Mouse (Mus musculus) heart, embryonic 12.5 days (tissue): ENCODE results near the gene Scml4. TPM values are rescaled to one million over a fixed set of nuclear protein-coding genes. Genes with fewer than 3 reads are reported as not detected.
A peak's percentile ranks its signal among the peaks of the same experiment; 100 is the strongest.

Experiments
- ATAC-seq: fragments of 200-750 bp; cut with Nextera tagmentation; 2 replicates; pipeline ENCODE4 v1.8.0; 2017; ENCODE audit warnings: moderate TSS enrichment, moderate library complexity; ENCODE audit not compliant: insufficient number of reproducible peaks, low FRiP score
- H3K27ac ChIP-seq: fragments of 300-500 bp; sonication (generic); 2 replicates; pipeline ENCODE4 v1.5.1; 2016; ENCODE audit warnings: mild to moderate bottlenecking, moderate library complexity; ENCODE audit not compliant: poor library complexity, severe bottlenecking
- H3K27me3 ChIP-seq: fragments of 300-500 bp; sonication (generic); replicated peaks from 2 replicates; pipeline ENCODE4 v1.6.1; 2016; ENCODE audit warnings: mild to moderate bottlenecking, moderate library complexity
- H3K36me3 ChIP-seq: fragments of 300-500 bp; sonication (generic); 2 replicates; pipeline ENCODE4 v1.6.1; 2016; ENCODE audit warnings: mild to moderate bottlenecking, moderate library complexity
- H3K4me1 ChIP-seq: fragments of 300-500 bp; sonication (generic); replicated peaks from 2 replicates; pipeline ENCODE4 v1.6.1; 2016; ENCODE audit warnings: mild to moderate bottlenecking
- H3K4me2 ChIP-seq: fragments of 300-500 bp; sonication (generic); 2 replicates; pipeline ENCODE4 v1.6.1; 2016; ENCODE audit warnings: mild to moderate bottlenecking, moderate library complexity
- H3K4me3 ChIP-seq: fragments of 300-500 bp; sonication (generic); 2 replicates; pipeline ENCODE4 v1.5.1; 2016; ENCODE audit warnings: mild to moderate bottlenecking
- H3K9ac ChIP-seq: fragments of 300-500 bp; sonication (generic); 2 replicates; pipeline ENCODE4 v1.6.1; 2016; ENCODE audit warnings: mild to moderate bottlenecking, moderate library complexity
- H3K9me3 ChIP-seq: fragments of 300-500 bp; sonication (generic); replicated peaks from 2 replicates; pipeline ENCODE4 v1.6.1; 2016; ENCODE audit warnings: mild to moderate bottlenecking, moderate library complexity
- WGBS: fragments of 180-500 bp; shearing (Covaris S2); methylation state at CpG from one replicate; pipeline ENCODE4 v1.1.7; 2016; 5-methylcytosine and 5-hydroxymethylcytosine counted together
- polyA plus RNA-seq: library from polyadenylated mRNA; unstranded; fragments of >200 nt; fragmentation: Nextera tagmentation; extraction: Ambion mirVana; gene quantifications from 2 replicates; pipeline ENCODE4 v1.2.1, GENCODE M21; 2016

Scml4 gene
- polyA plus RNA-seq, 1 experiment from 2014 or later = 1.0 TPM

DNA sequence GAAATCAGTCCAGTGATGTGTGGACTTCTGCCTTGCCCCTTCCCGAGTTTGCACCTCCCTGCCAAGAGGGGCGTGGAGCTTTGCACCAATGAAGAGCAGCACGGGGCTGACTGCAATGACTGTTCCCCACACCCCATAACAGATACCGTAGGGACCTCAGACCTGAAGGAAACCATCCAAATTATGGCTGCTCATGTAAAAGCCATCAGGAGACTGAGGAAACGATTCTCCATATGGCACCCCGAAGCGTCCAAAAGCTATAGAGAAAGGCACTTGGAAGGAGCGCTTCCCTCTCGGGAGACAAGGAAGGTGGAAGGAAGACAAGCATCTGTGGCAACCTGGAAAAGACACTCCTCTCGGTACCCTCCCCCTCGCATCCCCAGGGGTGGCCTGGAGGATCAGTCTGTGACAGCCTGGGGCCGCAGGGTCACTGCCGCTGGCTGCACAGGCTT, 134.2 kb downstream of the Scml4 start:
- Histone ChIP-seq H3K4me1 (peaks cover 17% of the 10 kb centered on the region), H3K27ac (no peak overlapping the region), H3K27me3 (peaks cover 13% of the 10 kb centered on the region; the same call in 1 of the 2 replicates), H3K36me3 (no peaks in the 10 kb centered on the region), H3K4me3 (no peak overlapping the region), H3K9me3 (no peaks in the 10 kb centered on the region), H3K9ac (no peak overlapping the region), H3K4me2 (peak overlapping the region; percentile 19; the same call in 1 of the 2 replicates)
- ATAC-seq = no peak
- WGBS = 33% methylated on average over 13 of the region's 13 CpGs

DNA sequence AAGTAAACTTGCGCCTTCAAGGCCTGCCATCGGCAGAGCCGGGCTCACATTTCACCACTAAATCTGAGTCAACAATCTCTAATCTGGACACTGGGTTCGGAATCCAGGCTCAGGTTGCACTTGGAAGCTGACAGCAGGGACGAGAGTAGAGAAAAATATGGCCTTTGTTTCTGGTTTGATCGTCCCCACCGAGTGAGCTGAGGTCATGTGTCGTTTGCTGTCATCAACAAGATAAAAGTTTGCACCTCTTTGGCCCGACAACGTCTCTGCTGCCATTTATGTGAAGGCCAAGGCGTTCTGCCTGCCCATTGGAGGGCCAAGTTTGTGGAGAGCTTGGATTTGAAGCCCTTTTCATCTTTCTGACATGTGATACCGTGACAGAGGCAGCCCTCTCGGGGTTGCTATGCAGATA, 135.3 kb downstream of the Scml4 start:
- no peak overlapping the region for H3K4me3 ChIP-seq
- peaks cover 17% of the 10 kb centered on the region for H3K4me1 ChIP-seq
- no peak overlapping the region for H3K4me2 ChIP-seq
- H3K9me3 ChIP-seq = no peaks in the 10 kb centered on the region
- H3K27ac ChIP-seq = no peak overlapping the region
- H3K9ac ChIP-seq = no peak overlapping the region
- peaks cover 13% of the 10 kb centered on the region; the same call in 1 of the 2 replicates for H3K27me3 ChIP-seq
- 19% methylated on average over 13 of the region's 13 CpGs for WGBS
- no peak for ATAC-seq
- no peaks in the 10 kb centered on the region for H3K36me3 ChIP-seq

DNA sequence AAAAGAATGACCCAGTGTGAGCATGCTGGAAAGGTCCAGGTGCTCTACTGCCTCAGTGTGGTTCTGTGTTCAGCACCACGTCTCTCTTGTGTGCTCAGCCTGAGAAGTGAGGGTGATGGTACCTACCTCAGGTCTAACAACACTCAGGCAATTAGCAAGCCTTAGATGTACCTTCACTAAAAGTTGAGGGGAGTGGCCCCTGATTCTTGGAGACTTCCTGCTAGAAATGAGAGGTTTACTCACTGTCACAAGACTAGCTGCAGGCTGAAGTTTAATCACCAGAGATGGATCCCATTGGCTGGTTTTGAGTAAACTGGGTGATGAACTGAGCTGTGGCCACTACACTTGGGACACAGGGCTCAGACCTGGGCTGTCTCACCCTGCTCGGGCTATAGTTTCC, 137.1 kb downstream of the Scml4 start:
- peaks cover 26% of the 10 kb centered on the region for H3K4me1 ChIP-seq
- no peak overlapping the region for H3K9ac ChIP-seq
- H3K4me3 ChIP-seq = no peak overlapping the region
- no peaks in the 10 kb centered on the region for H3K36me3 ChIP-seq
- H3K27me3 ChIP-seq = peaks cover 10% of the 10 kb centered on the region; the same call in 1 of the 2 replicates
- H3K27ac ChIP-seq = no peak overlapping the region
- H3K4me2 ChIP-seq = no peak overlapping the region
- no peaks in the 10 kb centered on the region for H3K9me3 ChIP-seq
- WGBS = 78% methylated on average over 2 of the region's 2 CpGs
- ATAC-seq = no peak

DNA sequence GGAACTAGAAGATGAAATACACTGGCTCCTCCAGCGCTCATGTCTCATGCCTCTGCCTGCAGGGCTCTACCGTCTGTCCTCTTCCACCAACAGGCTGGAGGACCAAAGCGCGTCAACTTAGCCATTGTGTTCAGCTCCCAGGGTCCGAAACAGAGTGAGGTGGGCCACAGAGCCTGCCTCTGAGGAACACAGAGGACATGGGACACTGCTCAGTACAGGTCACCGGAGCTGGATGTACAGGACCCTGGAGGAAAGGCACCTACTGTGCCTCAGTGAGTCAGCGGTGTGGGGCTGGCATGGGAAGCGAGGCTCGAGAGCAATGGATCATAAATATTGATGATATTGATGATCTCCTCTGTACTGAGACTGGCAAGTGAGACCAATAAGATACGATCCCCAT, 139.2 kb downstream of the Scml4 start:
- no peaks in the 10 kb centered on the region for H3K9me3 ChIP-seq
- 87% methylated on average over 10 of the region's 10 CpGs for WGBS
- ATAC-seq = no peak
- peaks cover 4% of the 10 kb centered on the region; the same call in 1 of the 2 replicates for H3K36me3 ChIP-seq
- H3K4me3 ChIP-seq = no peak overlapping the region
- H3K4me2 ChIP-seq = no peak overlapping the region
- H3K4me1 ChIP-seq = peaks cover 32% of the 10 kb centered on the region
- H3K27me3 ChIP-seq = no peaks in the 10 kb centered on the region
- no peak overlapping the region for H3K9ac ChIP-seq
- no peak overlapping the region for H3K27ac ChIP-seq

DNA sequence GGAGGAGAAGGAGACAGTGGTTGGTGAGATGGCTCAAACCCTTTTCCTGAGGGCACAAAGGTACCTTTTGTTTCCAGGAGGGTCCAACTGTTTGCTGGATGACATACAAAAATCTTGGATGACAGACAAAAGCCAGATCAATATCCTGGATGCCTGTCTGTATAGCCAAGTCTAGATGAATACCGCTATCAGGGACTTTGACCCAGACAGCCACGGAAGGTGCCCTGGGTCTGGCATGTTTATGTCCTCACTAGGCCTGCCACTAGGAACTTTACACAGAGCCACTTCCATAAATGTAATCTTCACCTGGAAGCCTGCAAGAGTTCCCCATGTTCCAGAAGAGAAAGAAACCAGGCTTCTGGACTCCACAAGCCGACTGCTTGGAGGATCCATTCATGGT, 141.3 kb downstream of the Scml4 start:
- 52% methylated on average over 3 of the region's 3 CpGs for whole genome bisulfite sequencing
- ATAC-seq = no peak
- H3K27me3 ChIP-seq = no peaks in the 10 kb centered on the region

DNA sequence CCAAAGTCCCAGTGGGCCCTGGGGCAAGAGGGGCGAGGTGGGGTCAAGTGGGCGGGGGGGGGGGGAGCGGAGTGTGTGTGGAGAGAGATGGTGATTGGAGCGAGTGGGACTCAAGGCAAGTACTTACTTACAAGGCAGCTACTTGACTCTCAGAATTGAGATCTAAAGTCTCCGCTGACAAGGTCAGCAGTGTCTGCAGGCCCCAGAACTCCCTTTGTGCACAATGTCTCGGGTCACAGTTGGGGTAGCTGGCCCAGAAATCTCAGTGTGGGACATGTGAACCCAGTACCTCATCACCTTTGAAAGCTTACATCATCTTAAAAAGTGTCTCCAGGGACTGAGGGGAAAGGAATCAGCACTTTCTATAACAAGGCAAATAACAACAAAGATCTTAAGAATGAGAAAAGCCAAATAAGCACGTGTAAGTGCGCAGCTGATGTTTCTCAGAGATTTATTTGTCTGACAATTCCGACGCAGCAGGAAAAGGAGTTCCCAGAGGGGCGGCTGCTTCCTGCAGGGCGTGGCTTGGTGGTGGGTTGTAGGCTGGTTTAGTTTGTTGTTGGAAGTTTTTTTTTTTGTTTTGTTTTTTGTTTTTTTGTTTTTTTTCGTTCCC, 142.0 kb downstream of the Scml4 start:
- no peak for ATAC-seq
- Histone ChIP-seq H3K27ac (no peak overlapping the region), H3K9me3 (no peaks in the 10 kb centered on the region), H3K4me1 (peaks cover 37% of the 10 kb centered on the region), H3K9ac (peak overlapping the region; percentile 77; the same call in 1 of the 2 replicates), H3K27me3 (no peaks in the 10 kb centered on the region), H3K4me3 (peak overlapping the region; percentile 51), H3K4me2 (peak overlapping the region; percentile 91), H3K36me3 (peaks cover 4% of the 10 kb centered on the region; the same call in 1 of the 2 replicates)
- 11% methylated on average over 13 of the region's 13 CpGs for WGBS

More for the DNA sequence above, 141.3 kb downstream of the Scml4 start:
- no peak overlapping the region for H3K27ac ChIP-seq
- no peak overlapping the region for H3K9ac ChIP-seq
- peaks cover 29% of the 10 kb centered on the region for H3K4me1 ChIP-seq
- H3K4me3 ChIP-seq = no peak overlapping the region
- H3K4me2 ChIP-seq = no peak overlapping the region
- H3K9me3 ChIP-seq = no peaks in the 10 kb centered on the region
- peaks cover 4% of the 10 kb centered on the region; the same call in 1 of the 2 replicates for H3K36me3 ChIP-seq

DNA sequence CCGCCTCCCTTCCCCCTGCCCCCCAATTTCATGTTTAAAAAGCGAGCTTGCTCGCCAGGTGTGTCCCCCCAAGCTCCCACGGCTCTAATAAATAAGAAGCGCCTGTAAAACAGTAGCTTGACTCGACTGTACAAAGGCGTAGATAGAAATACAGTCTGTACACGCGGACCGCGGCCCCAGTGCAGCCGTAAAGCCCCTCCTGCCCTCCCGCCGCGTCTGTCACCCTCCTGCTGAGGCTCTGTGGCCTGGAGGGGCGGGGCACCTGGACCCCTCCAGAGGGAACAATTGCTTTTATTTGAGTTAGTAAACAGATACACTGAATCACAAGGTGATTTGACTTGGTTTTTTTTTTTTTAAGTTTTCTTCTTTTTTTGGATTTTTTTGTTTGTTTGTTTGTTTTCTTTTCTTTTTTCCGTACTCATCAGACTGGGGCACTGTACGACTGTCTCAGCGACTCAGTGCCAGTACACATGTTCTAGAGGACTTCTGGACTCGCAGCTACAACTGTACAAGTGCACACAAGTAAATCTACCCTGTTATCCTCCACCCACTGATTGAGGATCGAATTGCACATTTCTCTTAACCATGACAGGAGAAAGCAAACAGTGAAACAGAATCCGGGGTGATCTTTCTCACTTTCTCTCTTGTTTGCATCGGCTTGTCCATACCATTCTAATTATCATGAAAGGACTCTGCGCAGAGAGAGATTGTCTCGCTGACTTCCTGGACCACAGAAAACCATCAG, 142.7 kb downstream of the Scml4 start:
- peak overlapping the region; percentile 91 for H3K4me2 ChIP-seq
- no peak overlapping the region for H3K27ac ChIP-seq
- H3K27me3 ChIP-seq = no peaks in the 10 kb centered on the region
- peak overlapping the region; percentile 51 for H3K4me3 ChIP-seq
- 7% methylated on average over 25 of the region's 25 CpGs for WGBS
- H3K36me3 ChIP-seq = peaks cover 4% of the 10 kb centered on the region; the same call in 1 of the 2 replicates
- H3K9ac ChIP-seq = peak overlapping the region; percentile 77
- no peak for ATAC-seq
- H3K9me3 ChIP-seq = no peaks in the 10 kb centered on the region
- H3K4me1 ChIP-seq = peaks cover 42% of the 10 kb centered on the region

DNA sequence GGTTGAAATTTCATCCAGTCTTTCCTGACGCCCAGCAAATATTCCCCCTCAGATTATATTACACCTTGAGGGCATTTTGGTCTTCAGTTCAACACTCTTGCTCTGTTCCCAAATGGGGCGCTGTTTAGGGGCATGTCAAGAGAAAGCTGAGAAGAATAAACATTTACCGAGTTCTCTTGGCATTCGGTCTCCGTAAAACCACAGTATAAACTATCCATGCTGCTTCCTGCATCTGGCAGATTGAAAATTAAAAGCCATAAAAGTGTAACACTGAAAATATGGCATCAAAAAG, 143.2 kb downstream of the Scml4 start:
- 50% methylated on average over 5 of the region's 5 CpGs for WGBS
- H3K27me3 ChIP-seq = no peaks in the 10 kb centered on the region
- no peak overlapping the region; the same call in 1 of the 2 replicates for H3K9ac ChIP-seq
- H3K4me3 ChIP-seq = no peak overlapping the region
- H3K27ac ChIP-seq = no peak overlapping the region
- peak overlapping the region; percentile 91 for H3K4me2 ChIP-seq
- ATAC-seq = no peak
- H3K4me1 ChIP-seq = peaks cover 48% of the 10 kb centered on the region
- no peaks in the 10 kb centered on the region for H3K9me3 ChIP-seq
- peaks cover 4% of the 10 kb centered on the region; the same call in 1 of the 2 replicates for H3K36me3 ChIP-seq

DNA sequence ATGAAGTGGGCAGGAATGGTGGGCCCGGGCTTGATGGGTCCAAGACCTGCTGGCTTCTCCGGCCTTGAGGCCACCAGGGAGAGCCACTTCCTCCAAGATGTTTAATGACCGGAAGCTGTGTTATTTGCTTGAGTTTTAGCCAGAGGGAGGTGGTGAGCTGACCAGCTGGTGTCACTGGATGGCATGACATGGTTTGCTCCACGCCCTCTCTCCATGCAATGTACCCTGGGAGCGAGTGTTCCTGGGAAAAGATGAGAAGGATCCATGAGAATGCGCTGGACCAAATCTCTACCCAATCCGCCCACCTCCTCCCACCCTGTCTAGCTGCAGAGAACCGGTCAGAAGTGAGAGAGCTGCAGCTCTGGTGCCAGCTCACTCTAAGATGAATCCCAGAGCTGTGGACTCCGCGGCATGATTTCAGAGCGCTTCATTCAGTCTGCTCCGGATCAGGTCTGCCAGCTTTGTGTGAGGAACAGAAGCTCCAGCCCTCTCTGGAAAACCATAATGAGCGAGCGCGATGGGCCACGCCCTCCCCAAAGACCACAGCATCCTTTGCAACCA, 144.1 kb downstream of the Scml4 start:
- Histone ChIP-seq H3K9ac (no peak overlapping the region), H3K36me3 (peaks cover 4% of the 10 kb centered on the region; the same call in 1 of the 2 replicates), H3K4me2 (no peak overlapping the region), H3K27me3 (no peaks in the 10 kb centered on the region), H3K9me3 (no peaks in the 10 kb centered on the region), H3K4me1 (peaks cover 49% of the 10 kb centered on the region), H3K27ac (no peak overlapping the region), H3K4me3 (no peak overlapping the region)
- WGBS = 84% methylated on average over 16 of the region's 16 CpGs
- ATAC-seq = no peak

DNA sequence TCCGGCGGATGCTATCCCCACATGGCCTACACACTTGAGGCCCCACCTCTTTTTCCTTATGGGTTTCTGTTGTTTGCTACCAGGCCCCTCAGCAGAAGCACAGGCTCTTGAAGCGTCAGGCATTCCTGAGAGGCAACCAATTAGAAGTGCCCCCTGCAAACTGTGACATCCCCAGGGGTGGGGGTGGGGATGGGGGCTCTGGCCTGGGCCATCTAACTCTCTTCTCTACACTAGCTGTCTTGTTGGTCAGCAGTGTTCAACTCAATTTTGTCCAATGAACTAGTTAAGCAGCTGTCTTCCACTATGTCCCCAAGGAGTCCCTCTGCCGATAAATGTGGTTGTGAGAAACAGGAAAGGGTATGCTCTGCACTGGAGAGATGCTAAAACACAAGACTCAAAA, 144.9 kb downstream of the Scml4 start:
- ATAC-seq = no peak
- Histone ChIP-seq H3K27ac (no peak overlapping the region), H3K27me3 (no peaks in the 10 kb centered on the region), H3K9me3 (no peaks in the 10 kb centered on the region), H3K9ac (no peak overlapping the region), H3K36me3 (peaks cover 4% of the 10 kb centered on the region; the same call in 1 of the 2 replicates), H3K4me2 (no peak overlapping the region), H3K4me3 (no peak overlapping the region), H3K4me1 (peaks cover 49% of the 10 kb centered on the region)
- WGBS = 69% methylated on average over 4 of the region's 4 CpGs

DNA sequence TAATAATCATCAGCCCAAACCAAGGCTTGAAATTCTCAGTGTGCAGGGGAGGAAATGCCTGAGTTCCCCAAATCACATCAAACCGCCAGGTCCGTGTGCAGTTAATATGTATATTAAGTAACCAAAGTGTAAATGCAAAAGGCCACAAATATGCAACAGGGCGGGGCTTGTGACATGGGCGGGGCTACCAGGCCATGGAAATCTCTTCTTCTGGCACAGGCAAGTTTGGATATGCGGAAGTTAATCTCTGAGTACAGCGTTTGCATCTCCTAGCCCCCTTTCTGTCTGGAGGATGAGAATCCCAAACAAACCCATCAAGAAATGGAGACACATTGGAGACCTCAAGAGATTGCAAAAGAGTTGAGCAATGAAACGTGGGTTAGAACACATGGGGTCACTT, 145.5 kb downstream of the Scml4 start:
- no peak for ATAC-seq
- 77% methylated on average over 7 of the region's 7 CpGs for WGBS

More for the DNA sequence above, 145.5 kb downstream of the Scml4 start:
- H3K27me3 ChIP-seq = no peaks in the 10 kb centered on the region
- no peak overlapping the region for H3K4me2 ChIP-seq
- no peaks in the 10 kb centered on the region for H3K9me3 ChIP-seq
- peaks cover 4% of the 10 kb centered on the region; the same call in 1 of the 2 replicates for H3K36me3 ChIP-seq
- H3K4me3 ChIP-seq = no peak overlapping the region
- H3K27ac ChIP-seq = no peak overlapping the region
- H3K4me1 ChIP-seq = peaks cover 49% of the 10 kb centered on the region
- H3K9ac ChIP-seq = no peak overlapping the region
